Comparison of ENCODE assay signal across 14 mouse cellular contexts in the genomic region with DNA sequence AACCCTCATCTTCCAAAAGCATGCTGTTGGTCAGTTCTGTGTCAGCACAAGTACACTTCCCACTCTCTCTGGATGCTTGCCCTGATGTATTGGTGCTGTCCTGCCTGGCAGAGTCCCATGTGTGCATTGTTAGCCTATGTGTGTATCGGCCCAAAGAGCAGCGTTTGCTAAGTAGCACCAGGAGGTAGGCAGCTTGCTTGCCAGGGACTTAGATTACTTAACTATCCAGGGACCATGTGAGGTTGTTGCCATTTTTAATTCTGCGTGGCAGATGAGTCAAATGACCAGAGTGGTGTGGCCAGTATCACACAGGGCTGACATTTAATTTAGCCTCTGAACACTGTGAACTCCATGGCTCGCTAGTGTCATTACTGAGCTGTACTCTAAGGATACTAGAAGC.
"Had no signal": no experiment of that assay in that cellular context is flagged by ENCODE, and none has a peak within 500 bp of the region (broad histone marks: within the 10 kb centered on the region; RNA-seq: fewer than 3 reads in every experiment).

No protein-coding gene starts in this region.

- H3K36me3 ChIP-seq: limb, embryonic 15.5 days; liver, embryonic 12.5 days; midbrain, embryonic 13.5 days; neural tube, embryonic 15.5 days had no signal

- H3K4me1 ChIP-seq: limb, embryonic 15.5 days had no signal

- H3K9me3 ChIP-seq: limb, embryonic 15.5 days; liver, embryonic 12.5 days; midbrain, embryonic 13.5 days; neural tube, embryonic 15.5 days had no signal

- H3K4me3 ChIP-seq: limb, embryonic 15.5 days; liver, embryonic 12.5 days; midbrain, embryonic 13.5 days; myocyte; neural tube, embryonic 15.5 days had no signal

- DNase-seq: kidney, postnatal 36 days; layer of hippocampus, adult 9-11 months; layer of hippocampus, postnatal 36 days; lung, embryonic 14.5 days; lung, postnatal 10 days; lung, postnatal 4 days; right cerebral cortex, adult 18-20 months; right cerebral cortex, postnatal 25 days; thymus, postnatal 4 days had no signal

- H3K27me3 ChIP-seq: limb, embryonic 15.5 days; midbrain, embryonic 13.5 days; neural tube, embryonic 15.5 days had no signal

- ATAC-seq: liver, embryonic 12.5 days; midbrain, embryonic 13.5 days had no signal
